Mouse (Mus musculus): ENCODE data around the gene Cerkl. TPM values are rescaled to one million over a fixed set of nuclear protein-coding genes. Genes with fewer than 3 reads are reported as not detected.
A peak's percentile ranks its signal among the peaks of the same experiment; 100 is the strongest.

Gene Cerkl
- total RNA-seq (2021) = 1 to 10 TPM; 5.4 to 5.7 TPM

GRCm38 (mm10) chr2:79456575-79457349, at the start of gene Cerkl, which contains the start of gene Neurod1:
Cerkl (minus strand) TSS chr2:79456785.
Neurod1 (minus strand) TSS chr2:79456751.
- DNase-seq (ENCODE audit: extremely low spot score in 1 of 2, low spot score in 1 of 2) = peak; percentile 56 to 59

- peak; percentile 51 to 80 for DNase-seq (ENCODE audit: extremely low spot score in 1 of 2, low spot score in 1 of 2)
Observed at GRCm38 (mm10) chr2:79498990-79499755, 42.6 kb upstream of the Cerkl start.

- no peak for DNase-seq (ENCODE audit: extremely low spot score in 1 of 2, low spot score in 1 of 2)
Observed at GRCm38 (mm10) chr2:79485127-79485526, 28.5 kb upstream of the Cerkl start.

- no peak for DNase-seq (ENCODE audit: extremely low spot score in 1 of 2, low spot score in 1 of 2)
Observed at GRCm38 (mm10) chr2:79482511-79482910, 25.9 kb upstream of the Cerkl start.

- no peak for DNase-seq (ENCODE audit: extremely low spot score in 1 of 2, low spot score in 1 of 2)
Observed at GRCm38 (mm10) chr2:79462411-79462810, 5.8 kb upstream of the Cerkl start.

GRCm38 (mm10) chr2:79461861-79462260, 5.3 kb upstream of the Cerkl start:
- DNase-seq (ENCODE audit: extremely low spot score in 1 of 2, low spot score in 1 of 2) = no peak

GRCm38 (mm10) chr2:79460586-79460985, 4.0 kb upstream of the Cerkl start:
- no peak for DNase-seq (ENCODE audit: extremely low spot score in 1 of 2, low spot score in 1 of 2)

GRCm38 (mm10) chr2:79460107-79460506, 3.5 kb upstream of the Cerkl start:
- DNase-seq (ENCODE audit: extremely low spot score in 1 of 2, low spot score in 1 of 2) = no peak

GRCm38 (mm10) chr2:79459061-79460045, 2.8 kb upstream of the Cerkl start:
- peak in 1 of 2 experiments; percentile 16 for DNase-seq (ENCODE audit: extremely low spot score in 1 of 2, low spot score in 1 of 2)

GRCm38 (mm10) chr2:79457932-79458331, 1.3 kb upstream of the Cerkl start:
- no peak for DNase-seq (ENCODE audit: extremely low spot score in 1 of 2, low spot score in 1 of 2)

- DNase-seq (ENCODE audit: extremely low spot score in 1 of 2, low spot score in 1 of 2) = no peak
Observed at GRCm38 (mm10) chr2:79457434-79457833, 849 bp upstream of the Cerkl start.

GRCm38 (mm10) chr2:79455646-79456045, 939 bp downstream of the Cerkl start:
- no peak for DNase-seq (ENCODE audit: extremely low spot score in 1 of 2, low spot score in 1 of 2)

GRCm38 (mm10) chr2:79454786-79455446, 1.7 kb downstream of the Cerkl start:
- peak in 1 of 2 experiments; percentile 31 for DNase-seq (ENCODE audit: extremely low spot score in 1 of 2, low spot score in 1 of 2)

- peak; percentile 65 to 67 for DNase-seq (ENCODE audit: extremely low spot score in 1 of 2, low spot score in 1 of 2)
Observed at GRCm38 (mm10) chr2:79453901-79454781, 2.4 kb downstream of the Cerkl start.

GRCm38 (mm10) chr2:79451438-79451837, 5.1 kb downstream of the Cerkl start:
- DNase-seq (ENCODE audit: extremely low spot score in 1 of 2, low spot score in 1 of 2) = no peak

- no peak for DNase-seq (ENCODE audit: extremely low spot score in 1 of 2, low spot score in 1 of 2)
Observed at GRCm38 (mm10) chr2:79450684-79451394, 5.7 kb downstream of the Cerkl start.

- no peak for DNase-seq (ENCODE audit: extremely low spot score in 1 of 2, low spot score in 1 of 2)
Observed at GRCm38 (mm10) chr2:79449371-79449770, 7.2 kb downstream of the Cerkl start.

GRCm38 (mm10) chr2:79447198-79447597, 9.4 kb downstream of the Cerkl start:
- no peak for DNase-seq (ENCODE audit: extremely low spot score in 1 of 2, low spot score in 1 of 2)
